Mouse (Mus musculus): ENCODE results near the gene Plekhg2. TPM values are rescaled to one million over a fixed set of nuclear protein-coding genes. Genes with fewer than 3 reads are reported as not detected.

Plekhg2 gene
- polyA plus RNA-seq, 1 experiment from 2014 or later, result 10.6 TPM

DNA sequence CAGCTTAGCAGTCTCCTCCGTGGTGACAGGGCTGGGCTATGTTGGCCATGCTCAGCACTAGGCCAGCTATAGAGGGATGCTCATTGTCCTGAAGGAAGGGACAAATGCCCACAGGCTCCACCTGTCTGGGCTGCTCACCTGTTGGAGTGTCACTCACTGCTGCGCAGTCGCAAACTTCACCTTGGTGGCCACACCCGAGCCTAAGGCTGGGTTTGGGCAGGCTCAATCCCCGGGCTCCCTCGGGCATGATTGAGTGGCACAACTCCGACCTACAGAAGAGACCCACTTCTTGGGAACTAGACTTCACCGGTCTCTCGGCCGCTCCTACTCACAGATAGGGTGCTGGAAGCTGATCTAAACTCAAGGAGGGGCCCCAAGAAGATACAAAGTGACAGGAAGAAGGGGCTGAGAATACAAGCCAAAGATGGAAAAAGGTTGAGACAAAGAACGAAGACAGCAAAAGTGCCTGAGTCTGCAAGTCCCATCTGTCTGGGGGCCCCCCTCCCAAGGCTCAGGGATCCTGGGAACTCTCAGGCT is 1.4 kb downstream of the Plekhg2 start:
- peak overlapping the region; percentile 96 for H3K4me2 ChIP-seq (replicated peaks; ENCODE audit: low read depth)
- H3K27ac ChIP-seq (ENCODE audit: low read depth, low read length), result peak overlapping the region; percentile 89
- no peak for TF ChIP-seq CTCF (IDR thresholded peaks at IDR 0.05; ENCODE audit: low read depth)
- WGBS, result 2% methylated on average over 11 of the region's 11 CpGs
- H3K9me3 ChIP-seq (ENCODE audit: control insufficient read depth), result no peaks in the 10 kb centered on the region
- no peak for ATAC-seq
- H3K9ac ChIP-seq (ENCODE audit: low read depth, low read length), result peak overlapping the region; percentile 87
- no peaks in the 10 kb centered on the region for H3K27me3 ChIP-seq (replicated peaks; ENCODE audit: control insufficient read depth, insufficient read depth, low read length)
- peak overlapping the region; percentile 76 for H3K4me3 ChIP-seq (ENCODE audit: low read depth, low read length)
- no peaks in the 10 kb centered on the region for H3K4me1 ChIP-seq (replicated peaks; ENCODE audit: control insufficient read depth, insufficient read depth, low read length)
- H3K36me3 ChIP-seq (ENCODE audit: control insufficient read depth, insufficient read depth), result peaks cover 41% of the 10 kb centered on the region

DNA sequence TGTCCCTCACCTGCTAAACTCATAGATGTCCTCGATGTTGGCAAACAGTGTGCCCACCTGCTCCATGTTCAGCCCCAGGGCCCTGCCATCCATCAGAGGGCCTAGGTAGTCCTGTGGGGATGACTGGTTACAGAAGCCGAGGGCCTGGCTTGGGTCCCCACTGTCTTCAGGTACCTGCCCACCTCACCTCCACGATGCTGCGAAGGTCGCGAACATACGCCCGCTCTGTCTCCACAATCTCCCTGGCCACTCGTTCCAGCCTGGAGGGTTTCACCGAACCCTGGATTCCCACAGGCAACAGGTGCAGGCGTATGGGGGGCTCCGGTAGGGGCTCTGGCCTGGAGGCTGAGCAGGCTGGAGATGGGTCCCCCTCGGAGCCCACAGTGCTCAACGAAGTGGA is 2.3 kb downstream of the Plekhg2 start:
- H3K27me3 ChIP-seq (replicated peaks; ENCODE audit: control insufficient read depth, insufficient read depth, low read length), result no peaks in the 10 kb centered on the region
- H3K9ac ChIP-seq (ENCODE audit: low read depth, low read length), result no peak overlapping the region
- WGBS, result 91% methylated on average over 14 of the region's 14 CpGs
- no peak overlapping the region for H3K4me3 ChIP-seq (ENCODE audit: low read depth, low read length)
- TF ChIP-seq CTCF (IDR thresholded peaks at IDR 0.05; ENCODE audit: low read depth), result no peak
- no peaks in the 10 kb centered on the region for H3K4me1 ChIP-seq (replicated peaks; ENCODE audit: control insufficient read depth, insufficient read depth, low read length)
- no peak for ATAC-seq
- H3K4me2 ChIP-seq (replicated peaks; ENCODE audit: low read depth), result peak overlapping the region; percentile 96
- H3K9me3 ChIP-seq (ENCODE audit: control insufficient read depth), result no peaks in the 10 kb centered on the region
- H3K36me3 ChIP-seq (ENCODE audit: control insufficient read depth, insufficient read depth), result peaks cover 48% of the 10 kb centered on the region
- H3K27ac ChIP-seq (ENCODE audit: low read depth, low read length), result no peak overlapping the region

- no peaks in the 10 kb centered on the region for H3K9me3 ChIP-seq (ENCODE audit: control insufficient read depth)
- no peak overlapping the region for H3K4me2 ChIP-seq (replicated peaks; ENCODE audit: low read depth)
- H3K27me3 ChIP-seq (replicated peaks; ENCODE audit: control insufficient read depth, insufficient read depth, low read length), result no peaks in the 10 kb centered on the region
- H3K4me3 ChIP-seq (ENCODE audit: low read depth, low read length), result no peak overlapping the region
- no peak for TF ChIP-seq CTCF (IDR thresholded peaks at IDR 0.05; ENCODE audit: low read depth)
- no peaks in the 10 kb centered on the region for H3K4me1 ChIP-seq (replicated peaks; ENCODE audit: control insufficient read depth, insufficient read depth, low read length)
- WGBS, result 95% methylated on average over 16 of the region's 16 CpGs
- no peak overlapping the region for H3K27ac ChIP-seq (ENCODE audit: low read depth, low read length)
- ATAC-seq, result no peak
- no peak overlapping the region for H3K9ac ChIP-seq (ENCODE audit: low read depth, low read length)
- H3K36me3 ChIP-seq (ENCODE audit: control insufficient read depth, insufficient read depth), result peaks cover 60% of the 10 kb centered on the region
Observed at GRCm38 (mm10) chr7:28368276-28368920, 4.0 kb downstream of the Plekhg2 start.

DNA sequence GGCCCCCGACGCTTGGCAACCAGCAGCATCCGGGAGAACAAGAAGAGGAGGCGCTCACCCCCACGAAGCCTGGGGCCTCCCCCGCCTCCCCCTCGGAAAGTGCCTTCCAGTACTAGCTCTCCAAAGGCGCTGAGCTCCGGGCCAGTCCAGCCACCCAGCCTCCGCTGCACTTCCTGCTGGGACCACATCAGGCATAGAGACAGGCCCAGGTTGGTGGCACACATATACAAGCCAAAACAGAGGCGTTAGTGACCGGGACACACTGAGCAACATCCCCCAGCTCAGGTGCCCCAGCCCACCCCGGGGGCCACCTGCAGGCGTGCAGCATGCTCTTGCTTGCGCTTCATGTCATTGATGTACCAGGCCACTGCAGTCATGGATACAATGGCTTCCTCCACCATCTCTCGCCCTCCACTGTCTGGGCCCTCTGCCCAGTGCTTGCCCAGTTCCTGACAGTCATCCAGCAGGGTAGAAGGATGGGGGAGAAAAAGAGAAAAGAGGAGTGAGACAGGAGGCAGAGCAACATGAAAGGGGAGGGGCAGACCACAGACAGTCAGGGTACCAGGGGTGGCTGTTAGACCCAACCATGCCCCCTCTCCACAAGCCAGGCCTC is 4.6 kb downstream of the Plekhg2 start:
- no peak overlapping the region for H3K4me2 ChIP-seq (replicated peaks; ENCODE audit: low read depth)
- no peaks in the 10 kb centered on the region for H3K4me1 ChIP-seq (replicated peaks; ENCODE audit: control insufficient read depth, insufficient read depth, low read length)
- TF ChIP-seq CTCF (IDR thresholded peaks at IDR 0.05; ENCODE audit: low read depth), result no peak
- H3K9ac ChIP-seq (ENCODE audit: low read depth, low read length), result no peak overlapping the region
- H3K27ac ChIP-seq (ENCODE audit: low read depth, low read length), result no peak overlapping the region
- 94% methylated on average over 16 of the region's 16 CpGs for WGBS
- no peaks in the 10 kb centered on the region for H3K27me3 ChIP-seq (replicated peaks; ENCODE audit: control insufficient read depth, insufficient read depth, low read length)
- no peak overlapping the region for H3K4me3 ChIP-seq (ENCODE audit: low read depth, low read length)
- H3K36me3 ChIP-seq (ENCODE audit: control insufficient read depth, insufficient read depth), result peaks cover 63% of the 10 kb centered on the region
- no peaks in the 10 kb centered on the region for H3K9me3 ChIP-seq (ENCODE audit: control insufficient read depth)
- ATAC-seq, result no peak

DNA sequence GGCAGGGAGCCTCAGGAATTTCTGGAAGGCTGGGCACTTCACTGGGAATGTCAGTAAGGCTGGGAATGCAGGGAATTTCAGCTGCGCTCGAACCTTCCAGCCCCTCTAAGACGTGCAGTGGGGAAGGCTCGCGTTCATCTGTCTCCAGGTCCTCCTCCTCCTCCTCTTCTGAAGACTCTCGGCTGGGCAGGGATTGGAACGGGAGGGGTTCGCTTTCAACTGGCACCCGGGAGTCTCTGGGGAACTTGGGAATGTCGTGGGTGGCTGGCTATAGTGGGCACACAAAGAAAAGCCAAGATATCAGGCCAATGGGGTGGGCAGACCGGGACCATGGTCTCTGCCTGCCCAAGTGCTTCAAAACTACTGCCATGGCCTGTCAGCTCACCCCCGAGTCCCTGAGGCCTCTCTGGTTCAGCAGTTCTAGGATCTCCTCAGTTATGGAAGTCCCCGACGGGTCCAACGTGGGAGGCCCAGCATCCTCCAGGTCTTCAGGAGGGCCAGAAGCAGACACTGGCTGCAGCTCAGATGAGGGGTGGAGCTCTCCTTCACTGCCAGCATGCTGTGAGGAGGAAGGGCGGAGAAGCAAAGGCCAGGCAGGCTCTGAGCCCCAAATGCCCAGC is 9.8 kb downstream of the Plekhg2 start:
- no peak for ATAC-seq
- Histone ChIP-seq H3K27me3 (replicated peaks; ENCODE audit: control insufficient read depth, insufficient read depth, low read length) (no peaks in the 10 kb centered on the region), H3K4me1 (replicated peaks; ENCODE audit: control insufficient read depth, insufficient read depth, low read length) (peaks cover 8% of the 10 kb centered on the region; the same call in 1 of the 2 replicates), H3K4me2 (replicated peaks; ENCODE audit: low read depth) (no peak overlapping the region), H3K27ac (ENCODE audit: low read depth, low read length) (no peak overlapping the region), H3K4me3 (ENCODE audit: low read depth, low read length) (no peak overlapping the region), H3K36me3 (ENCODE audit: control insufficient read depth, insufficient read depth) (peaks cover 76% of the 10 kb centered on the region), H3K9ac (ENCODE audit: low read depth, low read length) (no peak overlapping the region), H3K9me3 (ENCODE audit: control insufficient read depth) (no peaks in the 10 kb centered on the region)
- TF ChIP-seq CTCF (IDR thresholded peaks at IDR 0.05; ENCODE audit: low read depth), result no peak
- WGBS, result 78% methylated on average over 16 of the region's 16 CpGs

GRCm38 (mm10) chr7:28361647-28362341 is 10.6 kb downstream of the Plekhg2 start:
- 94% methylated on average over 20 of the region's 20 CpGs for WGBS
- H3K4me2 ChIP-seq (replicated peaks; ENCODE audit: low read depth), result no peak overlapping the region
- peaks cover 10% of the 10 kb centered on the region; the same call in 1 of the 2 replicates for H3K4me1 ChIP-seq (replicated peaks; ENCODE audit: control insufficient read depth, insufficient read depth, low read length)
- H3K27me3 ChIP-seq (replicated peaks; ENCODE audit: control insufficient read depth, insufficient read depth, low read length), result no peaks in the 10 kb centered on the region
- no peaks in the 10 kb centered on the region for H3K9me3 ChIP-seq (ENCODE audit: control insufficient read depth)
- no peak for ATAC-seq
- H3K36me3 ChIP-seq (ENCODE audit: control insufficient read depth, insufficient read depth), result peaks cover 69% of the 10 kb centered on the region
- H3K27ac ChIP-seq (ENCODE audit: low read depth, low read length), result no peak overlapping the region; the same call in 1 of the 2 replicates
- no peak overlapping the region for H3K9ac ChIP-seq (ENCODE audit: low read depth, low read length)
- no peak for TF ChIP-seq CTCF (IDR thresholded peaks at IDR 0.05; ENCODE audit: low read depth)
- no peak overlapping the region for H3K4me3 ChIP-seq (ENCODE audit: low read depth, low read length)

Measured in intestine, postnatal 0 days (tissue).